Mouse (Mus musculus) neural tube, embryonic 12.5 days (tissue): ENCODE results near the gene 3110021N24Rik. TPM values are rescaled to one million over a fixed set of nuclear protein-coding genes. Genes with fewer than 3 reads are reported as not detected.

Experiments used
- ATAC-seq: fragments of 200-750 bp; cut with Nextera tagmentation; 2 replicates; pipeline ENCODE4 v1.8.0; 2017; ENCODE audit warnings: low read depth, mild to moderate bottlenecking, moderate TSS enrichment, moderate library complexity; ENCODE audit not compliant: low FRiP score
- H3K27ac ChIP-seq: fragments of 300-500 bp; sonication (generic); 2 replicates; pipeline ENCODE4 v1.5.1; 2016
- H3K27me3 ChIP-seq: fragments of 300-500 bp; sonication (generic); replicated peaks from 2 replicates; pipeline ENCODE4 v1.6.1; 2016; ENCODE audit warnings: mild to moderate bottlenecking
- H3K36me3 ChIP-seq: fragments of 300-500 bp; sonication (generic); 2 replicates; pipeline ENCODE4 v1.6.1; 2016; ENCODE audit warnings: mild to moderate bottlenecking
- H3K4me1 ChIP-seq: fragments of 300-500 bp; sonication (generic); 2 replicates; pipeline ENCODE4 v1.6.1; 2016
- H3K4me2 ChIP-seq: fragments of 300-500 bp; sonication (generic); replicated peaks from 2 replicates; pipeline ENCODE4 v1.6.1; 2016; ENCODE audit warnings: mild to moderate bottlenecking
- H3K4me3 ChIP-seq: fragments of 300-500 bp; sonication (generic); 2 replicates; pipeline ENCODE4 v1.5.1; 2016
- H3K9ac ChIP-seq: fragments of 300-500 bp; sonication (generic); 2 replicates; pipeline ENCODE4 v1.6.1; 2016; ENCODE audit warnings: mild to moderate bottlenecking
- H3K9me3 ChIP-seq: fragments of 300-500 bp; sonication (generic); 2 replicates; pipeline ENCODE4 v1.6.1; 2016; ENCODE audit warnings: mild to moderate bottlenecking
- WGBS: fragments of 180-500 bp; shearing (Covaris S2); methylation state at CpG from one replicate; pipeline ENCODE4 v1.1.7; 2016; 5-methylcytosine and 5-hydroxymethylcytosine counted together
- polyA plus RNA-seq: library from polyadenylated mRNA; unstranded; fragments of >200 nt; fragmentation: Nextera tagmentation; extraction: Ambion mirVana; gene quantifications from 2 replicates; pipeline ENCODE4 v1.2.1, GENCODE M21; 2016

3110021N24Rik gene
- polyA plus RNA-seq, 1 experiment from 2014 or later, result 1.8 TPM

DNA sequence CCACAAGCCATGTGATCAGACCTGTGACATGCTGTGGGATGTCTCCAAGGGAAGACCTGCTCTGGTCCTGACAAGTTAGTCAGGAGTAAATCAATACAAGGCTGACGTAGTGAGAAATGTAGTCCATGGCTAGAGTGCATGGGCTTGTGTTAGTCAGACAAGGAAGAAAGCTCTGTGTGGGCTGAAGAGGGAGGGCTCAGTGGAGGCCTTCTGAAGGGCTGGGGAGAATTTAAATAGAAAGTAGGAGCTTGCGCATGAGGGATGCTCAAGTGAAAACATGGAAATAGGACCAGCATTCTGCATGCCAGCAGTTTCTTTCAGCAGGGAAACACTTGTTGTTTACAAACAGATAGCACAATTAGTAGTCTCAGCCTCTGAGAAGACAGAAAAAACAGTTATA lies 84.1 kb downstream of the 3110021N24Rik start:
- no peak for ATAC-seq

DNA sequence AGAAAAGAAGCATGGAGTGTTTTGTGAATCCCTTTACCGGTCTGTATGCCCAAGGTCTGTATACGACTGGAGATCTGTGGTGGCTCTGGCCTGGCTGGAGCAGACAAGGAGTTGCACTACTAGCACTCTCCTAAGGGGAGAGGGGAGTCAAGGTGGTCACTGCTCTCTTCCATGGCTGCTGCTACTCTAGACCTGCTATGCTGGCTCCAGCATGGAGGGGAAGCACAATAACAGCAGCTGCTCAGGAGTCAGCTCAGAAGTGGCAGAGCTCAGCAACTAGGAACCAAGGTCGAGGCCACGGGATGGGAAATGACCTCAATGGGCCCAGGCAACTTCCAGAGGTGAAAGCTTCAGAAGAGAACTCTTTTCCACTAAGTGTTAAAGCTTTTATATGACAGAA lies 91.7 kb downstream of the 3110021N24Rik start:
- no peaks in the 10 kb centered on the region for H3K9me3 ChIP-seq
- no peak for ATAC-seq
- H3K36me3 ChIP-seq, result peaks cover 12% of the 10 kb centered on the region
- no peaks in the 10 kb centered on the region for H3K27me3 ChIP-seq
- H3K4me2 ChIP-seq, result no peak overlapping the region
- 73% methylated on average over 4 of the region's 4 CpGs for WGBS
- no peak overlapping the region for H3K9ac ChIP-seq
- H3K4me3 ChIP-seq, result no peak overlapping the region
- no peaks in the 10 kb centered on the region for H3K4me1 ChIP-seq
- no peak overlapping the region for H3K27ac ChIP-seq

More for the DNA sequence above, 84.1 kb downstream of the 3110021N24Rik start:
- Histone ChIP-seq H3K27ac (no peak overlapping the region), H3K9ac (no peak overlapping the region), H3K36me3 (no peaks in the 10 kb centered on the region), H3K27me3 (no peaks in the 10 kb centered on the region), H3K9me3 (no peaks in the 10 kb centered on the region), H3K4me3 (no peak overlapping the region), H3K4me1 (no peaks in the 10 kb centered on the region), H3K4me2 (no peak overlapping the region)
- WGBS, result 91% methylated on average over 2 of the region's 2 CpGs

DNA sequence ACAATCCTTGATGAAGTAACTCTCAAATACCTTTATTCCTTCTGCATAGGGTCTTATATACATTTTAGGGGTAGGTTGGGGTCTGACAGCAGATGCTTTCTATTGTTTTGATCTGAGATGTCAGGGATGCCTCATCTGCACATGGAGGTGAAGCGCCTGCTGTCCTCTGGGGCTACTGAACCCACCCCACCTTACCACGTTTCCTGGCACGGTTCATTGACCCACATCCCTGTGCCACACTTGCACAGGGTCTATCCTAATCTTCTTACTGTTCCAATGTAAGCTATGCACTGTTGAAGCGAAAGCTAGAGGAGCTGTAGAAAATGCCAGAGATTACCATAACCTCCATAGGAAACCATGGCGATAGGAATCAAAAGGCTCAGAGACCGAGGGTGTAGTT lies 92.1 kb downstream of the 3110021N24Rik start:
- no peak overlapping the region for H3K4me3 ChIP-seq
- no peak overlapping the region for H3K27ac ChIP-seq
- ATAC-seq, result no peak
- no peaks in the 10 kb centered on the region for H3K9me3 ChIP-seq
- peaks cover 12% of the 10 kb centered on the region for H3K36me3 ChIP-seq
- no peaks in the 10 kb centered on the region for H3K27me3 ChIP-seq
- no peaks in the 10 kb centered on the region for H3K4me1 ChIP-seq
- 66% methylated on average over 6 of the region's 6 CpGs for WGBS
- H3K4me2 ChIP-seq, result no peak overlapping the region
- H3K9ac ChIP-seq, result no peak overlapping the region

DNA sequence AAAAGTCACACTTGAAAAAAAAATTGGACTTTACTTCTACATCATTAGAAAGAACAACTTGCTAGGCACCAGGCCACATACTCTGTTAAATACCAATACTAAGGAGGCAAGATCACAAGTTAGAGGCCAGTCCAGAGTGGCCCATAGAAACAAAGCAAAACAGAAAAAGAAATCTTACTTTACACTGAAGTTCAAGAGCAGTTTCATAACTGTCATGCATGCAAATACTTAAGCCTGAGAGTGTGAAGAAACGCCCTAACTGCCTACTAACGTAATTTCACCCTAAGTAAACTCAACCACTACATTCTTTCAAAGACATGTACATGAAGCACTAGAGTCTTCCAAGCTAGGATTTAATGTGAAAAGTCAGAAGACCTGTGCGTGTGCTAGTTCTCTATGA lies 106.2 kb downstream of the 3110021N24Rik start:
- H3K36me3 ChIP-seq, result peaks cover 68% of the 10 kb centered on the region
- 95% methylated on average over 3 of the region's 3 CpGs for WGBS
- no peaks in the 10 kb centered on the region for H3K4me1 ChIP-seq
- ATAC-seq, result no peak
- H3K9ac ChIP-seq, result no peak overlapping the region
- H3K9me3 ChIP-seq, result no peaks in the 10 kb centered on the region
- no peak overlapping the region for H3K4me3 ChIP-seq
- no peak overlapping the region for H3K4me2 ChIP-seq
- no peaks in the 10 kb centered on the region for H3K27me3 ChIP-seq
- no peak overlapping the region for H3K27ac ChIP-seq

DNA sequence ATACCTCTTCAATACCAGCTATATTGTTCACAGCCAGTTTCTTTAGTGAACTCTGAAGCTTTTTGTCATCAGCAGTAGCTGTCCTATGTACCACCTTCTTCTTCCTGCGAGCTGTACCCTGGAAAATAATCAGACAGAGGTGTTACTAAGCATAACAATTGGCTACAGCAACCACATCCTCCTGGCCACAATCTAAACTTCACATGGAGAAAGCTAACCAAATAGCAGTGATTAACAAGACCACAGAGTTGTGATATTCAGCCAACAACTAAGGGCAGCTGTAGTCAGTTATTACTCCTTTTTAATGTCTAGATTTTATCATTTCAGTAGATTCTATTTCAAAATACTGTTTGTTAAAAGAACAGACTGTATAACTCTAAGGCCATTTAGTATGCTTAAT lies 106.6 kb downstream of the 3110021N24Rik start:
- Histone ChIP-seq H3K27me3 (no peaks in the 10 kb centered on the region), H3K4me1 (no peaks in the 10 kb centered on the region), H3K9ac (no peak overlapping the region), H3K36me3 (peaks cover 64% of the 10 kb centered on the region), H3K4me2 (no peak overlapping the region), H3K4me3 (no peak overlapping the region), H3K27ac (no peak overlapping the region), H3K9me3 (no peaks in the 10 kb centered on the region)
- no peak for ATAC-seq
- WGBS, result 81% methylated on average over 1 of the region's 1 CpGs

DNA sequence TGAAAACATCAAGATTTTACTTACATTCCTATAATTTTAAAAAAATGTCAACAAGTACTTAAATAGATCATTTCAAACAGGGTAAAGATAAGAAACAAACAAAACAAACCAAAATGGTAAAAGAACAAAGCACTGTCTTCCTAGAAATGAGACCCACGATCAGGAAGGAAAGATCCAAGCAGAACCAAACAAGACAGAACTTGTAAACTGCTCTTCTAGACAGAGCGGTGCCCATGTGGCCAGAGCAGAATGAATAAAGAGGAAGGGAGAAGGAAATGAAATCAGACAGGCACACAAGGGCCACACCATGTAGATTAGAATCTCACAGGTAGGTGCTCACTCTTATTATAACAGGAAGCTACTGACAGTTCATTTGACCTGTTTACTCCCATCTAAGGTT lies 107.2 kb downstream of the 3110021N24Rik start:
- no peak for ATAC-seq
- Histone ChIP-seq H3K4me3 (no peak overlapping the region), H3K9me3 (no peaks in the 10 kb centered on the region), H3K4me1 (peaks cover 2% of the 10 kb centered on the region), H3K4me2 (no peak overlapping the region), H3K27me3 (no peaks in the 10 kb centered on the region), H3K27ac (no peak overlapping the region), H3K36me3 (peaks cover 60% of the 10 kb centered on the region), H3K9ac (no peak overlapping the region)
- WGBS, result 99% methylated on average over 2 of the region's 2 CpGs

- H3K4me1 ChIP-seq, result peaks cover 15% of the 10 kb centered on the region
- H3K4me3 ChIP-seq, result no peak overlapping the region
- H3K4me2 ChIP-seq, result peak overlapping the region; percentile 31; the same call in 1 of the 2 replicates
- 92% methylated on average over 1 of the region's 1 CpGs for WGBS
- H3K9me3 ChIP-seq, result no peaks in the 10 kb centered on the region
- H3K27me3 ChIP-seq, result no peaks in the 10 kb centered on the region
- ATAC-seq, result no peak
- peaks cover 28% of the 10 kb centered on the region for H3K36me3 ChIP-seq
- H3K27ac ChIP-seq, result no peak overlapping the region
- no peak overlapping the region for H3K9ac ChIP-seq
These were observed 111.2 kb downstream of the 3110021N24Rik start for GRCm38 (mm10) chr4:108830698-108831097.

Other genes starting within 250 kb of the 3110021N24Rik start
- 91.9 and 99.4 TPM in 2 replicates for gene Prpf38a, start 140.3 kb upstream of the 3110021N24Rik start, polyA plus RNA-seq
- 7.6 and 8.9 TPM in 2 replicates for gene Orc1, start 140.2 kb upstream of the 3110021N24Rik start, polyA plus RNA-seq
- gene Cc2d1b, start 99.7 kb upstream of the 3110021N24Rik start, polyA plus RNA-seq, result 22.5 and 24.9 TPM in 2 replicates
- 5.2 and 6.7 TPM in 2 replicates for gene Zfyve9, start 61.1 kb downstream of the 3110021N24Rik start, polyA plus RNA-seq
- gene Btf3l4, start 114.0 kb downstream of the 3110021N24Rik start, polyA plus RNA-seq, result 219 and 237 TPM in 2 replicates
- 93.5 and 96.7 TPM in 2 replicates for gene Txndc12, start 115.0 kb downstream of the 3110021N24Rik start, polyA plus RNA-seq
- 38.6 and 40.5 TPM in 2 replicates for gene Kti12, start 128.1 kb downstream of the 3110021N24Rik start, polyA plus RNA-seq
- gene A730015C16Rik, start 129.0 kb downstream of the 3110021N24Rik start, polyA plus RNA-seq, result 2.0 and 2.2 TPM in 2 replicates
- 38.0 and 39.0 TPM in 2 replicates for gene Rab3b, start 159.4 kb downstream of the 3110021N24Rik start, polyA plus RNA-seq